Mouse (Mus musculus): ENCODE results near the gene 1500015O10Rik. TPM values are rescaled to one million over a fixed set of nuclear protein-coding genes. Genes with fewer than 3 reads are reported as not detected.

The 1500015O10Rik gene
- polyA plus RNA-seq, 1 experiment from 2014 or later: 36.5 TPM

DNA sequence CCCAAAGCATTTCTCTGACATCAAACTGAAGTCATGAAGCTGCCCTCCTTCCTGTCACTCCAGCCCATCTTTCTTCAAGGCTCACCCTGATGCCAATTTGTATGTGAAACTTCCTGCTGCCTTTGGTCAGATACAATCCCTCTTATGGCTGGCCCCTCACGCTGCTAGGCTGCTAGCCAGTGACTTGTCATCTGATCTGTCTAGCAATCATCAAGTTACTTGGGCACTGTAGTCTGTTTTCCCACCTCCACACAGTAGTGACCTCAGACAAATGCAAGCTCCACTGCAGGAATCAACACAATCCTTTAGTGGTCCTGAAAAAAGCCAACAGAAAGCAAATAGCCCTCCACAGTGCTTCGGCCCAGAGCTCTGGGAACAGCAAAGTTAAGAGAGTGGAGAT, 50.8 kb downstream of the 1500015O10Rik start:
- Histone ChIP-seq H3K27me3 (no peaks in the 10 kb centered on the region), H3K36me3 (peaks cover 27% of the 10 kb centered on the region), H3K4me1 (replicated peaks) (0 out of 2 replicates have a peak, but pooled peaks cover 4% of the 10 kb centered on the region), H3K9me3 (no peaks in the 10 kb centered on the region), H3K4me3 (no peak overlapping the region), H3K4me2 (no peak overlapping the region), H3K27ac (no peak overlapping the region), H3K9ac (no peak overlapping the region)
- no peak for ATAC-seq (ENCODE audit: low FRiP score)
- WGBS: 81% methylated on average over 2 of the region's 2 CpGs

DNA sequence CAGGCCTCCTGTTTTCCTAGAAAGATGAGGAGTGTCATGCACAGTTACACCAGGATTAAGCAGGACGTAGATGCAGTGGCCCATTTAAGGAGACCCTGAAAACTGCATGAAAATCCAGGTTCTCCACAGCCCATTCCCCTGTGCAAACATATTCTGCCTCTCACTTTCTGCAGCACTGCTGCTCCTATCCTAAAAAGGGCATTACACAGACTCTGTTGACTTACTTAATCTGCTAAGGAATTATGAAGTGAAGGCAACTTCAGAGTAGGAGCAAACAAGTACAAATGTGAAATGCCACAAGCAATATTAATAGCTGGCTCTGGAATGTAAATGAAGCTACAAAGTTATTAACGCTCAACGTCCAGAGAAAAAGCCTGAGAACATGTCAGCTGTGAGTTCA, 51.3 kb downstream of the 1500015O10Rik start:
- H3K9ac ChIP-seq: no peak overlapping the region
- no peak overlapping the region for H3K4me2 ChIP-seq
- H3K4me3 ChIP-seq: no peak overlapping the region
- no peaks in the 10 kb centered on the region for H3K9me3 ChIP-seq
- no peaks in the 10 kb centered on the region for H3K27me3 ChIP-seq
- ATAC-seq (ENCODE audit: low FRiP score): no peak
- H3K4me1 ChIP-seq (replicated peaks): 0 out of 2 replicates have a peak, but pooled peaks cover 4% of the 10 kb centered on the region
- H3K36me3 ChIP-seq: peaks cover 27% of the 10 kb centered on the region
- 84% methylated on average over 3 of the region's 3 CpGs for WGBS
- no peak overlapping the region for H3K27ac ChIP-seq

DNA sequence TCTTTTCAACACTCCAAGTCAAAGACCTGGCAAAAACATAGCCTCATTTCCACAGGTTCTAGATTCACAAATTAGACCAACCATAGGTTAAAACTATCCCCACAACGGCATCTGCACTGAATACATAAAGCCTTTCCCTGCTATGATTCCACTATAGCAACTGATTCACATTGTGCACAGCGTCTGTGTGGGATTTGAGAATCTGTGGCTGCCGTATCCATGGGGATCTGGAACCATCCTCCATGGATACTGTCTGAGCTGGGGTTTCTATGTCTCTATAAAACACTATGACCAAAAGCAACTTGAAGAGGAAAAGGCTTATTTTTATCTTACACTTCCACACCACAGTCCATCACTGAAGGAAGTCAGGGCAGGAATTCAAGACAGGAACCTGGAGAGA, 52.3 kb downstream of the 1500015O10Rik start:
- Histone ChIP-seq H3K4me3 (no peak overlapping the region), H3K27ac (no peak overlapping the region), H3K9me3 (no peaks in the 10 kb centered on the region), H3K27me3 (no peaks in the 10 kb centered on the region), H3K4me2 (no peak overlapping the region), H3K36me3 (peaks cover 26% of the 10 kb centered on the region), H3K4me1 (replicated peaks) (0 out of 2 replicates have a peak, but pooled peaks cover 4% of the 10 kb centered on the region), H3K9ac (no peak overlapping the region)
- 85% methylated on average over 3 of the region's 3 CpGs for WGBS
- no peak for ATAC-seq (ENCODE audit: low FRiP score)

DNA sequence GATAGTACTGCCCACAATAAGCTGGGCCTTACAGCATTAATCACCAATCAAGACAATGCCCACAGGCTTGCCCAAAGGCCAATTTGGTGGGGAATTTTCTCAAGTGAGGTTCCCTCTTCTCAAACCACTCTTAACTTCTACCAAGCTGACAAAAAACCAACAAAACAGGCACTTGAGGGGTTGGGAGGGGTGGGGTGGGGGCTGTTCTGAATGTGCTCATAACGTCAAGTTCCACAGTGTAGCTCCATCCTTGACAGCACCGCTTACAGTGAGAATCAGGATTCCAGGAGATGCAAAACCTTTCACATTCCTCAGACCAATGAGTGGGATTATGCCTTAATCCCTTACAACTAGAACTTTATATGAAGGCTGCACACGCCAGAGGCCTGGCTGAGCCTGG, 52.8 kb downstream of the 1500015O10Rik start:
- no peak overlapping the region for H3K27ac ChIP-seq
- WGBS: 96% methylated on average over 3 of the region's 3 CpGs

DNA sequence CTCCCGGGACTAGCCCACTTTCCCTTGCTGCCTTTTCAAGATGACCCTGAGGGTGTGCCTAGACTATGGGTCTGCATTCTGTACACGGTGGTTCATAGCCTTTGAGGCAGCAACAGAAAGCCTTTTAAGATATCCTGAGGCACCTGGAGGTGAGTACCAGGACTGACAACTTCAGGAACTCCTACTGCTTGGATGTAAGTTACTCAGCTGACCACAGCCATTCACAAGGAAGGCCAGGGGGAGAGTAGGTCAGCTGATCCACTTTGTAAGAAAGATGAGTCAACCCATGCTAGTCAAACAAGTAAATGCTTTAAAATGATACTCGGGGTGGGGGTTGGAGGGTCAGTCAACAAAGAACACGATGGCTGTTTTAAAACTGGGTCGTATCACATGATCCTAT, 54.9 kb downstream of the 1500015O10Rik start:
- 91% methylated on average over 5 of the region's 5 CpGs for WGBS
- H3K36me3 ChIP-seq: peaks cover 22% of the 10 kb centered on the region
- H3K4me2 ChIP-seq: no peak overlapping the region
- ATAC-seq (ENCODE audit: low FRiP score): no peak
- no peak overlapping the region for H3K9ac ChIP-seq
- H3K4me1 ChIP-seq (replicated peaks): 0 out of 2 replicates have a peak, but pooled peaks cover 4% of the 10 kb centered on the region
- H3K9me3 ChIP-seq: no peaks in the 10 kb centered on the region
- no peak overlapping the region for H3K4me3 ChIP-seq
- no peaks in the 10 kb centered on the region for H3K27me3 ChIP-seq
- H3K27ac ChIP-seq: no peak overlapping the region

More for the DNA sequence above, 52.8 kb downstream of the 1500015O10Rik start:
- no peak overlapping the region for H3K4me2 ChIP-seq
- no peak for ATAC-seq (ENCODE audit: low FRiP score)
- 0 out of 2 replicates have a peak, but pooled peaks cover 4% of the 10 kb centered on the region for H3K4me1 ChIP-seq (replicated peaks)
- no peak overlapping the region for H3K9ac ChIP-seq
- H3K36me3 ChIP-seq: peaks cover 26% of the 10 kb centered on the region
- H3K27me3 ChIP-seq: no peaks in the 10 kb centered on the region
- no peak overlapping the region for H3K4me3 ChIP-seq
- no peaks in the 10 kb centered on the region for H3K9me3 ChIP-seq

DNA sequence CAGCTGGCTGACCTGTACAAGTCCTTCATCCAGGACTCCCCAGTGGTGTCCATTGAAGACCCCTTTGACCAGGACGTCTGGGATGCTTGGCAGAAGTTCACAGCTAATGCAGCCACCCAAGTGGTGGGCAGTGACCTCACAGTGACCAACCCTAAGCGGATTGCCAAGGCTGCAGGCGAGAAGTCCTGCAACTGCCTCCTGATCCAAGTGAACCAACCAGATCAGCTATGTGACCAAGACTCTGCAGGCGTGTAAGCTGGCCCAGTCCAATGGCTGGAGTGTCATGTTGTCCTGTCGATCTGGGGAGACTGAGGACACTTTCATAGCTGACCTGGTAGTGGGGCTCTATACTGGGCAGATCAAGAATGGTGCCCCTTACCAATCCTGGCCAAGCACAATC, 56.3 kb downstream of the 1500015O10Rik start:
- 99% methylated on average over 5 of the region's 5 CpGs for WGBS
- no peak for ATAC-seq (ENCODE audit: low FRiP score)

DNA sequence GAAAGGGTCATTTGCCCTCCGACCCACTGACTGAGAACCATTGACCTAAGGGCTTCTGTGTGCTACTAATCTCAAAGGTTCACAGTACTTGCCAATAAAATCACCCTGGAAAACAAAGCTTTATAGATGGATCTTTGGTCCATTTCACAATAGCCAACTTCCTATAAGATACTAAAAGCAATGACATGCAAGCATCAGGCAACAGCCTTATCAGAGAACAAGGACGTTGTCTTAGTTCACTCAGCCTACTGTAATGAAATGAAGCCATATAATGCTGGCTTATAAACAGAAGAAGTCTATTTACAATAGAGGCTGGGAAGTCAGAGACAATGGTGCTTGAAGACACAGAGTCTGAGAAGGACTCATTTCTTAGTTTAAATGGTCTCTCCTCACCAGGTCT, 59.4 kb downstream of the 1500015O10Rik start:
- 93% methylated on average over 2 of the region's 2 CpGs for WGBS
- Histone ChIP-seq H3K4me1 (replicated peaks) (no peaks in the 10 kb centered on the region), H3K36me3 (peaks cover 22% of the 10 kb centered on the region)

More for the DNA sequence above, 56.3 kb downstream of the 1500015O10Rik start:
- Histone ChIP-seq H3K9me3 (no peaks in the 10 kb centered on the region), H3K27me3 (no peaks in the 10 kb centered on the region), H3K9ac (no peak overlapping the region), H3K27ac (no peak overlapping the region), H3K4me3 (no peak overlapping the region), H3K4me2 (no peak overlapping the region), H3K36me3 (peaks cover 22% of the 10 kb centered on the region), H3K4me1 (replicated peaks) (no peaks in the 10 kb centered on the region)

More for the DNA sequence above, 59.4 kb downstream of the 1500015O10Rik start:
- Histone ChIP-seq H3K9me3 (no peaks in the 10 kb centered on the region), H3K4me3 (no peak overlapping the region), H3K27me3 (no peaks in the 10 kb centered on the region), H3K4me2 (no peak overlapping the region), H3K9ac (no peak overlapping the region), H3K27ac (no peak overlapping the region)
- no peak for ATAC-seq (ENCODE audit: low FRiP score)

Other genes with a start within 250 kb of the 1500015O10Rik start
- gene Uxs1, start 97.2 kb downstream of the 1500015O10Rik start, polyA plus RNA-seq (2015; fragmentation: Nextera tagmentation; extraction: Ambion mirVana): 18.8 and 20.1 TPM in 2 replicates
- 66.2 and 66.4 TPM in 2 replicates for gene Tpp2, start 203.0 kb downstream of the 1500015O10Rik start, polyA plus RNA-seq (2015; fragmentation: Nextera tagmentation; extraction: Ambion mirVana)